Mouse (Mus musculus): ENCODE data around the gene Pou2f1.

The Pou2f1 gene

DNA sequence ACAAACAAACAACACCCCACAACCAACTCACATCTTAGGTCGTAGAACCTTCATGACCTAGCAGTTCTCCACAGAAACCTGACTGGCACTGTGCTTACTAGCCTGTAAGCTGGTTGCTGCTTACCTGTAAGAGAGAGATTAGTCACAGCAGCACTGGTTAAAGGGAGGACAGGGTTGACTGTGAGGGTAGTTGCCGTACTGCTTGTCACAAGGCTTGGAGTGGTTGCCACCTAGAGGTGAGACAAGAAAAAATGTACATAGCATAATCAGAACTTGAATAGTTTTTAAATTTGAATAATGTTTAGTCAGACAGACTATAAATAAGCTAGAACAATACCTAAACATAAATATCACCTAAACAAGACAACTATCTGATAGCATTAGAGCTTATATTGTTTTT is 110.8 kb downstream of the Pou2f1 start:
- in situ Hi-C loops (cut with MboI, MseI), result loop anchor here in 1 of 2 experiments (5.0 kb wide), 1 partner anchor 256 kb away; no protein-coding TSS in a partner anchor

- in situ Hi-C loops (cut with MboI, MseI), result no loop called here
These were observed 120.2 kb downstream of the Pou2f1 start for GRCm38 (mm10) chr1:165882146-165882900.

GRCm38 (mm10) chr1:165878751-165879150 is 123.7 kb downstream of the Pou2f1 start:
- in situ Hi-C loops (cut with MboI, MseI), result no loop called here

GRCm38 (mm10) chr1:165875520-165876284 is 126.8 kb downstream of the Pou2f1 start:
- in situ Hi-C loops (cut with MboI, MseI), result no loop called here

DNA sequence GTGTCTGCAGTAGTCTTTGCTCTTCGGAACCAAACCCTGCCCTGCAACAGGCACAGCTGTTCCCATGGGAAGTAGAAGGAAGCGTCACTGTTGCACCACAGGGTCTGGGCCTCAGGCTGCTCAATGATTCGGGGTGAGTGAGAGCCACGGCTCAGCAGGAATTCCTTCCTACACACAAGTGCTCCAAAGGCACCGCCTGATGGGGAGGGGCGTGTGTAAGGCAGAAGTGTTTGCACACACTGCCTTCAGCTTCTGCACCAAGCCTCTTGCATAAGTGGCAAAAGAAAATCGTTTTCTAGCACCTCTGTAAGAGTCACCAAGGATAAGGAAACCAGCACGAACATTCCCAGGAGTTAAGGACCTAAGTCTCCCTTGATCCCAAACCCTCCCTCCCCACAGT is 127.8 kb downstream of the Pou2f1 start:
- in situ Hi-C loops (cut with MboI, MseI), result no loop called here

DNA sequence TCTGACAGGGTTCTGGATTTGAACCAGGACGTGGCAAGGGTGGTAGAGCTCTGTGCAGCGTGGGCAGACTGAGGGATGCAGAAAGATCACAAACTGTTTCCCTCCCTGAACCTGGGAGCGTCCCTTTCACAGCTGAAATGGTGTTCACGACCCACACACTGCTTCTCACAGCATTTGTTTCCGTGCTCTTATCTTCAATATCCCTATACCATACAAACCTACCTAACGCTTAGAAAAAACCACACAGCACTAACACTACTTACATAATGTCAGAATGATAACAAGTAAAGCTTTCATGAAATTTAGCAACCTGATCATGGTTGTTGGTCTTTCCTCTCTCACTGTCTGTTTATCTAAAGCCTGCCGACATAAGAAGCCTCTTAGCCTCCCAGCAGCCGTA is 133.8 kb downstream of the Pou2f1 start:
- in situ Hi-C loops (cut with MboI, MseI), result no loop called here

DNA sequence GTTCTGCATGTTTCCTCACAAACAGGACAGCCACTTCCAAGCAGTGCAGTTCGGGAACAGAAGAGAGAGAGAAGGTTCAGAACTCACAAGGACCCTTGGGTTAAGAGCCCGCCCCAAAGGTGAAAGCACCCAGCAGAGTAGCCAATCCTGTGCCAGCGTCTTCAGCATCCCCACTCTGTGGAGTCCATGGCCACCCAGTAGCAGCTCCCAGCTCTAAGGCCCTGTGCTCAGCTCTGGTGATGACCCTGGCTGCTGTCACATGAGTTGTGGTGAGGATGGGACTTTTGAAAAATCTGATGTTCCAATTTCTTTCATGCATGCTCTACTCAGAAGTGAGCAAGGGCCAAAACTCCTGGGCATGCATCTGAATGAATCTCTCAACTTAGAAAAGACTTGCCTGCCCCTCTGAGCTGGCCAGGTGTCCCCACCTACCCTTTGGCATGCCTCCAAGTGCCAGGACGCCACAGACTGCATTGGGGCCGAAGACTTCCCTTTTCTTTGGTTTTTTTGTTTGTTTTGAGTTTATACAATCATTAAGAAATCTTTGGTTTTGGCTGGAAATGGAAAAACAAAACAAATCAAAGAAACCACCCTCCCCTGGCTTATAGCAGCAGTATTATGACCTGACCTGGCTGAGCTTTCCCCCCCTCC is 135.7 kb downstream of the Pou2f1 start:
- in situ Hi-C loops (cut with MboI, MseI), result no loop called here

DNA sequence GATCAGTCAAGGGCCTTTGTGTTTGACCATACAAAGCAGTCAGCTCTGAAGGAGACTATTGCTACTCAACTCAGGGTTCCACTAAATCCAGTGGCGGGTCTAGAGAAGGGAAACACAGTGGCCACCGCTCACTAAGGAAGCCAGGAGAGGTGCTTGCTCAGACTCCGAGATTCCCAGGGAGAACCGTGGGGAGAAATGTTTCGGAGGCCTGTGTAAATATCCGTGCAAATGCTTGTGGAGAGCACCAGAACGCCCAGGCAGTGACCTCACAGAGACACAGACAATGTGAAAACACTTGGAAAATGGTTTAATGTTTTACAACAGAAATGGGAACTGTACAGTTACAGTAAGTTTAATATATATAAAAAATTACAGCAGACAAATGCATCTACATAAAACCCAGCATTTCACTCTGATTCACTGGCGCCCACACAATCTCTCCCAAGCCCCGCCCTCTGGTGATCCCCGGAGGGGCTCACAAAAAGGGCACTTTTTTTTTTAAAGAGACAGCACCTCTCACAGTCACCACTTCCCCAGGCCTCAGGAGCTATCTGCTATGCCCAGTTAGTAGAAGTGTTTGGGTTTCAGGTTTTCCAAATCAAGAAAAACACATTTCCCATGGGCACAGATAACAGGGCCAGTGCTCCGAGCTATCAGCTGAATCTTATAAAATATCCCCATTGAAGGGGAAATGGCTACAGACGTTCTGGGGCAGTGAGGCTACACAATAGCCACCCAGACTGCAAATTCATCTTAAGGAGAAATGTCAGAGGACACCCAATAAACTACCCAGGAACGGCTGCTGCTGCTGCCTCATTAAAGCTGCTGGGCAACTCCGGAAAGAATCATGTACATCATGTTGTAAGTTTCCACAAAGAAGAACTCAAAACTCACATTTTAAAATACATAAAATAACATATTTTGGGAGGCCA is 137.3 kb downstream of the Pou2f1 start:
- in situ Hi-C loops (cut with MboI, MseI), result no loop called here

DNA sequence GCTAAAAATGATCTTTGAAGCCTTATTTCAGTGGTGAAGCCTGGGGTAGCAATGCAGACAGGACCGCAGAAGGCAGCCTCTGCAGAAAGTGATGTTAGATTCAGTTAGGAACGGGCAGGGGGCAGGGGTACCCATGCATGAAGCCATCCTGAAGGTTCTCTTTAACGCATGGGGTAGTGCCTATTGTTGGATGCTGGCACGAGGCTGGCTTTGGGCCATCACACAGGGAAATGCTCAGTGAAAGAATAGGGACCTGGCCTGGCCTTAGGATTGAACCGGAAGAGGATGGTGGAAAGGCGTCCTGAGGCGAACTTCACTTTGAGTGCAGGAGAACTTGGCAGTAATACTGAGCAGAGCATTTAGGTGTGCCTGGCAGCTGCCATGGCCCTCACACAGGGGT is 140.4 kb downstream of the Pou2f1 start:
- in situ Hi-C loops (cut with MboI, MseI), result no loop called here

GRCm38 (mm10) chr1:165861235-165861609 is 141.3 kb downstream of the Pou2f1 start:
- in situ Hi-C loops (cut with MboI, MseI), result no loop called here

DNA sequence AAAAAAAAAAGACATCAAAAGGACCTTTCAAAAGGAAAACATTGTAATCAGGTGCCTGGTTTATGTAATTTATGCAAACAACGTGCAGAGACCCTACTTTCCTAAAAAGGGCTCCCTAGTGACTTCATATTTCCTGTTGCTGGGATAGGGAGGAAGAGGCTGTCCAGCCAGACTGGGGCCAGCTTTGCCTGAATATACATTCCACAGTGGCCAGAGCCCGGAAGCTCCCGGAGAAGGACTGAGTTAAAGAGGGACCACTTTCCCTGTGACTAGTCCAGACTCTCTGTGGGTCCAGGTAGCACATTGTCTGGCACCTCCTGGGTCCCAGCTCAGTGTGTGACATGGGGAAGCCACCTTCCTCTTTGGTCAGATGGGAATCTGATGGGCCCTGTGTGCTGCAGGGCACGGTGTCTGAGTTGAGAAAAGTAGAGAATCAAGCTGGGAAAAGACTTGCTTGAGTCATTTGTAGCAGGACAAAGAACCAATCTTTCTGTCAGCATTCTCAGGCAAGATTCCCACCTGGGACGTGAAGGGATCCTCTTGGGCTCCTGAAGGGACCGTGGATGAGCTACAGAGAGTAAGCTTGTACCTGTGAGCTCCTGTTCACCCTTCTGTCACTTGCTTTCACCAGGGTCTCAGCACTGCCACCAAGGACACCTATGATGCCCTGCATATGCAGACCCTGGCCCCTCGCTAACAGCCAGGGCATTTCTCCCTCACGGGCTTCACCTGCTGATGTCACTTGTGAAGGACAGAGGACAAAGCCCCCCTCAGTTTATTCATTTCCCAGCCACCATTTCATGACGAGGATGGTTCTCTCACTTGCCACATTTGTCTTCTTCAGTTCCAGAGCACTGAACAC is 141.9 kb downstream of the Pou2f1 start:
- in situ Hi-C loops (cut with MboI, MseI), result no loop called here

DNA sequence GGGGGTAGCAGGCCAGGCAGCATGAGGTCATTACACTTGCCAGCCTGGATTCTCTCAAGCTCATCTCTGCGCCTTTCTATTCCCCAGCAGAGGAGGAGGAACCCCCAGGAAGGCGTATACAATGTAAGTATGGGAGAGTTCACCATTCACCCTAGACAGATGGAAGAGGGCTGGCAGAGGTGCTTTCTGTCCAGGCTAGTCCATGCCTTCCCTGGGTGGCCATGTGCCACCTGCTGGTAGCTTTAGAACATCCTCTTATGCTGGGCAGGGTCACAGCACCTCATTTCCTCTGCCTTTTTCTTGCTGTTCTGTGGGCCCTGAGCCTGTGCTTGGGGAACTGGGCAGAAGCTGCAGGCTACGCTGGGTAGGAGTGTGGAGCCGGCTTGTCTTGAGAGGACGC is 144.1 kb downstream of the Pou2f1 start:
- in situ Hi-C loops (cut with MboI, MseI), result loop anchor here (5.0 to 10.0 kb wide), 3 partner anchors 76 to 296 kb away; no protein-coding TSS in a partner anchor

DNA sequence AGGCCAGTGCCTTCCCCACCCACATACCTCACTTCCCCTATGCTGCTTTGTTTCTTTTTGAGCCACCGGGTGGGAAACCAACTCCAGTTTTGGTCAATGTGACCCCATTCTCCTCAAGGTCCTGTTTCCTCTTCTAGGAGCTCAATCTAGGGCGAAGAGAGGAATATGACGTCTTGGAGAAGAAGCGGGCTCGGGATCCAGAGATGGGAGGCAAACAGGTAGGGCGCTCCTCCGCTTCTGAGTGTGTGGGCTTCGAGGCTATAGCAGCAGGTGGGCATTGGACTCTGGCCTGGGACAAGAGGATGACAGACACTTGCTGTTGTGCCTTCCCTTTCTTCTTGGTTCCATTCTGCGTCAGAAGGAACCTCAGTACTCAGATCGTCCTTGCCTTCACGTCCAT is 145.2 kb downstream of the Pou2f1 start:
- in situ Hi-C loops (cut with MboI, MseI), result loop anchor here (5.0 to 10.0 kb wide), 3 partner anchors 75 to 298 kb away; no protein-coding TSS in a partner anchor

- in situ Hi-C loops (cut with MboI, MseI), result loop anchor here (5.0 to 10.0 kb wide), 3 partner anchors 74 to 299 kb away; no protein-coding TSS in a partner anchor
These were observed 146.5 kb downstream of the Pou2f1 start for GRCm38 (mm10) chr1:165855759-165856545.

DNA sequence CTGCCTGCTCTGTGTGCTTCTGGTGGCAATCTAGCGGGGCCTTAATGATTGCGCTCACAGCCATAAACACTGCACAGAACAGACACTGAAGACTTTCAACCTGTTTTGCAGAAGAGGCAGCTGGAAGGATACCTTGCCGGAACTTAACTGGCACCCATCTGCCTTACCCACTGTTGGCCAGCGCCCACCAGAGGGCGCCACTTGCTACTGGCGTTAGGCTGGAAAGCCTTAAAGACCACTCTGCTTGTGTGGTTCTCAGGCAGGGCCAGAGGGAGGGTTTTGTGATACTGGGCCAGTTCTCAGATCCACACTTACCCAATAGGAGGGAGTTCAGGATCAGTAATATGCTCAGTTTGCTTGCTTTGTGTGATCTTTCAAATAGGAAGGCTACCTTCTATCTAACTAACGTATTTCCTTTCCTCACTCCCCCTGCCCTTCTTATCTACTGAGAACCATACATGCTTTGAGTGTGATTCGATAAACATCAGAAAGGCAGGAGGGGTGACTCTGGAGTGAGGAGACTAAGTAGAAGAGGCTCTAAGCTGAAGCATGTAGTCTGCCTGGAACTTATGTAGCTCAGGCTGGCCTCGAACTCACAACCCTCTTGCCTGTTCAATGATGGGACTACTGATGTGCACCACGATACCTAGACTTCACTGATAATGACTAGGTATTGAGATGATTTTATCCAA is 148.6 kb downstream of the Pou2f1 start:
- in situ Hi-C loops (cut with MboI, MseI), result loop anchor here in 1 of 2 experiments (10.0 kb wide), 1 partner anchor 301 kb away; no protein-coding TSS in a partner anchor

DNA sequence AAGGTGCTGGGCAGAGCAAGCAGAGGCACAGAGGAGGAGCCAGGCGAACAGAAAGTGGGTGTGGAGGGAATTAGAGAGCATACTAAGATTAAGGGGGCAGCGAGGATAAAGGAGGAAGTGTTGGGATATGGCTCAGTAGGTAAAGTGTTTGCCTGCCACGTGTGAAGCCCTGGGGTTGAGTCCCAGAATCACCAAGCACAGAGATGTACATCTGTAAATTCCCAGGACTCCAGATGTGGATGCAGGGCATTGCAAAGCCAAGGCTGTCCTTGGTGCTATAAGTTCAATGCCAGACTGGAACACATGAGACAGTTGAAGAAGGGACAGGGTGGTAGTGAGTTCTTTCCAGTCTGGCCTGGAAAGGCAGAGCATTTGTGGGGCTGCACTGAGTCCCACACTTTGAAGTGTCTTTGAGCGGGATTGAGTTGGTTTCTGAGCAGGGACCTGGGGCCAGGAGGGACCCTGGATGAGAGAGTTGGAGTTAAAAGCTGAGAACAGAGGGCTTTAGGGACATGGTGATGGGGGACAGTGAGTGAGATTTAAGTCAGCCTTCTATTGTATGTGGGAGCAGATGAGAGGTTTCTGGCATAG is 149.3 kb downstream of the Pou2f1 start:
- in situ Hi-C loops (cut with MboI, MseI), result loop anchor here in 1 of 2 experiments (10.0 kb wide), 1 partner anchor 302 kb away; no protein-coding TSS in a partner anchor

- in situ Hi-C loops (cut with MboI, MseI), result loop anchor here in 1 of 2 experiments (10.0 kb wide), 1 partner anchor 303 kb away; no protein-coding TSS in a partner anchor
These were observed 150.3 kb downstream of the Pou2f1 start for GRCm38 (mm10) chr1:165852131-165852530.
